ENCODE assay signal across 8 mouse cellular contexts in genomic region chr7:46639692-46640031, GRCm38 (mm10). TPM values are rescaled to one million over a fixed set of nuclear protein-coding genes. Genes with fewer than 3 reads are reported as not detected.
DNase-seq lines count a peak whose midpoint lies in the region; ATAC-seq and TF ChIP-seq lines count a peak whose summit lies in the region.

Sergef (minus strand) TSS chr7:46639807.

- H3K4me3 ChIP-seq in G1E (ENCODE audit: low read depth, low read length) = peak within 1 kb of the TSS; percentile 83
- peak within 1 kb of the TSS; percentile 63 for H3K4me3 ChIP-seq in forebrain, embryonic 13.5 days
- H3K4me3 ChIP-seq in lung, adult 2 months (replicated peaks; ENCODE audit: extremely low read depth, low read depth, low read length) = peak within 1 kb of the TSS; percentile 62

- no peaks in the 10 kb centered on the region for H3K9me3 ChIP-seq in G1E (replicated peaks)
- H3K9me3 ChIP-seq in forebrain, embryonic 13.5 days (replicated peaks) = no peaks in the 10 kb centered on the region

- peak within 1 kb of the TSS; percentile 81 for H3K27ac ChIP-seq in forebrain, embryonic 13.5 days

- peak within 1 kb of the TSS; percentile 80 for H3K9ac ChIP-seq in forebrain, embryonic 13.5 days

- peaks cover 30% of the 10 kb centered on the region for H3K36me3 ChIP-seq in G1E (replicated peaks)
- peaks cover 3% of the 10 kb centered on the region; the same call in 1 of the 2 replicates for H3K36me3 ChIP-seq in forebrain, embryonic 13.5 days (ENCODE audit: poor library complexity, severe bottlenecking)

- H3K27me3 ChIP-seq in G1E (ENCODE audit: insufficient read depth, low read length) = no peaks in the 10 kb centered on the region
- peaks cover 9% of the 10 kb centered on the region; the same call in 1 of the 2 replicates for H3K27me3 ChIP-seq in forebrain, embryonic 13.5 days

- under 1% methylated on average over 30 of the region's 30 CpGs for WGBS in forebrain, embryonic 13.5 days
- 1% methylated on average over 30 of the region's 30 CpGs for WGBS in large intestine, adult 2 months
- WGBS in lung, adult 2 months = under 1% methylated on average over 30 of the region's 30 CpGs

- TF ChIP-seq CTCF in G1E (IDR thresholded peaks at IDR 0.05; ENCODE audit: low read depth, low read length) = no peak
- TF ChIP-seq CTCF in lung, adult 2 months (IDR thresholded peaks at IDR 0.05; ENCODE audit: insufficient read depth, low read length) = no peak

- DNase-seq in G1E (ENCODE audit: low spot score) = peak; percentile 92
- DNase-seq in heart, postnatal 10 days = peak; percentile 88 to 91
- DNase-seq in large intestine, adult 2 months (ENCODE audit: low read depth, low spot score) = peak; percentile 48
- DNase-seq in lung, adult 2 months = peak; percentile 91
- DNase-seq in thymus, postnatal 25 days = peak; percentile 89

- peak; percentile 55; the same call in 1 of the 2 replicates for TF ChIP-seq POLR2A in lung, adult 2 months (IDR thresholded peaks at IDR 0.05; ENCODE audit: borderline replicate concordance, extremely low read depth, low read depth, low read length)

- ATAC-seq in G1E (ENCODE audit: extremely low read depth, insufficient number of reproducible peaks, low FRiP score, poor library complexity, severe bottlenecking) = peak; percentile 88
- ATAC-seq in cerebellum, adult (ENCODE audit: insufficient number of reproducible peaks, low FRiP score, low TSS enrichment) = peak; percentile 94
- peak; percentile 97 for ATAC-seq in forebrain, embryonic 13.5 days
- peak; percentile 67 for ATAC-seq in neutrophil, adult 5-6 weeks (ENCODE audit: extremely low read depth, insufficient number of reproducible peaks, low FRiP score, poor library complexity, severe bottlenecking)

- H3K4me1 ChIP-seq in G1E (ENCODE audit: insufficient read depth, low read depth, low read length) = peaks cover 58% of the 10 kb centered on the region
- peaks cover 26% of the 10 kb centered on the region for H3K4me1 ChIP-seq in forebrain, embryonic 13.5 days
- peaks cover 6% of the 10 kb centered on the region for H3K4me1 ChIP-seq in lung, adult 2 months (ENCODE audit: control insufficient read depth, insufficient read depth, low read length)

- peak within 1 kb of the TSS; percentile 82 for H3K4me2 ChIP-seq in forebrain, embryonic 13.5 days

- intact Hi-C loops in heart, postnatal 10 days (cut with DNase I) = no loop called here

RNA-seq across cellular contexts. Expression of gene Sergef, which starts in this region (rescaled TPM):
- total RNA-seq in G1E (2014; fragmentation: Nextera tagmentation) = 13.0 and 14.9 TPM in 2 replicates
- total RNA-seq in G1E (2017) = 36.2 and 36.5 TPM in 2 replicates
- polyA plus RNA-seq in G1E (2012) = 9.5 and 10.9 TPM in 2 replicates
- polyA plus RNA-seq in forebrain, embryonic 13.5 days (2015; fragmentation: Nextera tagmentation; extraction: Ambion mirVana) = 25.0 and 26.6 TPM in 2 replicates
- 1 to 10 TPM; 5.6 to 6.5 TPM for total RNA-seq in heart, postnatal 10 days (2021)
- 8.1 and 9.0 TPM in 2 replicates for polyA plus RNA-seq in large intestine, adult 2 months (2012; rRNA removed)
- polyA plus RNA-seq in lung, adult 2 months (2012; rRNA removed) = 7.2 and 9.5 TPM in 2 replicates
- total RNA-seq in neutrophil, adult 5-6 weeks (2017) = 13.6 and 15.3 TPM in 2 replicates

Comparison
In these comparisons a context has a peak if more than half of its experiments do, and no peak if none do; other contexts are left out.
1. Peak in every context shown above with its lines: DNase-seq, ATAC-seq, H3K4me3 ChIP-seq and H3K27ac ChIP-seq.